Mouse (Mus musculus) spleen, adult 2 months (tissue): Measurements from ENCODE around the gene Wdcp. TPM values are rescaled to one million over a fixed set of nuclear protein-coding genes. Genes with fewer than 3 reads are reported as not detected.
A peak's percentile ranks its signal among the peaks of the same experiment; 100 is the strongest.

Experiments
- DNase-seq, 2 experiments: peaks; one replicate each; pipeline versions ENCODE4 v3.0.0 to v3.0.0-alpha.2; 2012 to 2021; ENCODE audit warnings: low spot score in 2 of 2, low read depth in 1 of 2
- H3K27ac ChIP-seq: fragments of 200-500 bp; 2 replicates; pipeline ENCODE4 v1.5.1; 2012; ENCODE audit warnings: low read length, inconsistent platforms; ENCODE audit not compliant: insufficient read depth
- H3K27me3 ChIP-seq: fragments of 200-500 bp; 2 replicates; pipeline ENCODE4 v1.6.1; 2012; ENCODE audit warnings: mild to moderate bottlenecking, moderate library complexity, low read length, inconsistent platforms; ENCODE audit not compliant: control insufficient read depth, insufficient read depth
- H3K36me3 ChIP-seq: fragments of 200-500 bp; 2 replicates; pipeline ENCODE4 v1.6.1; 2012; ENCODE audit warnings: mild to moderate bottlenecking, low read length, inconsistent platforms; ENCODE audit not compliant: control insufficient read depth, insufficient read depth
- H3K4me1 ChIP-seq: fragments of 200-500 bp; 2 replicates; pipeline ENCODE4 v1.6.1; 2011; ENCODE audit warnings: inconsistent platforms; ENCODE audit not compliant: control insufficient read depth, insufficient read depth, insufficient read length
- H3K4me3 ChIP-seq: fragments of 200-500 bp; 2 replicates; pipeline ENCODE4 v1.5.1; 2011; ENCODE audit warnings: mild to moderate bottlenecking, inconsistent platforms; ENCODE audit not compliant: insufficient read depth, insufficient read length; ENCODE audit errors: extremely low read depth
- CTCF ChIP-seq: fragments of 200-500 bp; IDR thresholded peaks from 2 replicates; pipeline ENCODE4 v1.5.1; 2011; ENCODE audit warnings: mild to moderate bottlenecking, inconsistent platforms; ENCODE audit not compliant: insufficient read depth, insufficient read length, insufficient replicate concordance; ENCODE audit errors: extremely low read depth
- POLR2A ChIP-seq: fragments of 200-500 bp; IDR thresholded peaks from 2 replicates; pipeline ENCODE4 v1.6.1; 2011; ENCODE audit warnings: low read depth, low read length, inconsistent platforms
- WGBS: fragments of 180-500 bp; shearing (Covaris S2); methylation state at CpG from one replicate; pipeline ENCODE4 v1.1.7; 2018; 5-methylcytosine and 5-hydroxymethylcytosine counted together
- polyA plus RNA-seq: library from polyadenylated mRNA; depleted of rRNA; stranded (reverse); fragments of >200 nt; gene quantifications from 2 replicates; pipeline ENCODE4 v1.2.3, GENCODE M21; 2012

The Wdcp gene
- polyA plus RNA-seq, 1 experiment: 5.5 TPM

DNA sequence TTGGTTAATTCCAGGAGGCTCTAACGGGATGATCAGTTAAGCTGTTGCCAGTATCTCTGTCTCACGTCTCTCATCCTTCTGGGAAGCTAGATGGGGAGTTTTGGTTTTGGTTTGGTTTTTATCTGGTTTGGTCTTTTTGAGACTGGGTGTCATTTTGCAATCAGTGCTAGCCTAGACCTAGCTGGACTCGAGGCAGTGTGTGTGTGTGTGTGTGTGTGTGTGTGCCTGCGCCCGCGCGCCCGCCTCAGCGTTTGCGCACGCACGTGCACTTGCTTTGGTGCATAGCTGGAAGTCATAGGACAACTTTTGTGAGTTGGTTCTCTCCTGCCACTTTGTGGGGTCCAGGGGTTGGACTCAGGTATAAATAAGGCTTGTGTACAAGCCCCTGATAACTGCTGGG is 638 bp downstream of the Wdcp start:
- TF ChIP-seq CTCF: no peak
- no peak for TF ChIP-seq POLR2A
- peak in 1 of 2 experiments; percentile 36 for DNase-seq
- Histone ChIP-seq H3K27ac (no peak overlapping the region), H3K4me1 (peaks cover 6% of the 10 kb centered on the region), H3K27me3 (peaks cover 6% of the 10 kb centered on the region), H3K36me3 (no peaks in the 10 kb centered on the region), H3K4me3 (peak overlapping the region; percentile 88)
- WGBS: under 1% methylated on average over 12 of the region's 12 CpGs

GRCm38 (mm10) chr12:4856160-4856559 is 13.1 kb downstream of the Wdcp start:
- 93% methylated on average over 5 of the region's 5 CpGs for WGBS
- H3K4me3 ChIP-seq: no peak overlapping the region
- no peak overlapping the region for H3K27ac ChIP-seq
- TF ChIP-seq POLR2A: no peak
- TF ChIP-seq CTCF: peak; percentile 8; the same call in 1 of the 2 replicates
- no peak for DNase-seq
- H3K36me3 ChIP-seq: peaks cover 3% of the 10 kb centered on the region
- no peaks in the 10 kb centered on the region for H3K4me1 ChIP-seq
- H3K27me3 ChIP-seq: no peaks in the 10 kb centered on the region

DNA sequence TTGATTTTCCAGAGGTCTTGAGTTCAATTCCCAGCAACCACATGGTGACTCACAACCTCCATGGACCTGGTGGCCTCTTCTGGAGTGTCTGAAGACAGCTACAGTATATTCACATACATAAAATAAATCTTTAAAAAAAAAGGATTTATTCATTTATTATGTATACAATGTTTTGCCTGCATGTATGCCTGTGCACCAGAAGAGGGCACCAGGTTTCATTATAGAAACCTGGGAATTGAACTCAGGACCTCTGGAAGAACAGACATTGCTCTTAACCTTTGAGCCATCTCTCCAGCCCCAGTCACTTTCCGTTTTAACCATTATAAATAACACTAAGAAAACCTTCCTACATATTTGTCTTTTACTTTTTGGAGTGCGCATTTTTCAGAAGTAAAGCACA is 13.7 kb downstream of the Wdcp start:
- no peak for TF ChIP-seq CTCF
- no peak for TF ChIP-seq POLR2A
- H3K27ac ChIP-seq: no peak overlapping the region
- H3K4me1 ChIP-seq: no peaks in the 10 kb centered on the region
- no peaks in the 10 kb centered on the region for H3K27me3 ChIP-seq
- DNase-seq: no peak
- 0 out of 2 replicates have a peak, but pooled peaks cover 1% of the 10 kb centered on the region for H3K36me3 ChIP-seq
- WGBS: 94% methylated on average over 2 of the region's 2 CpGs
- H3K4me3 ChIP-seq: no peak overlapping the region

DNA sequence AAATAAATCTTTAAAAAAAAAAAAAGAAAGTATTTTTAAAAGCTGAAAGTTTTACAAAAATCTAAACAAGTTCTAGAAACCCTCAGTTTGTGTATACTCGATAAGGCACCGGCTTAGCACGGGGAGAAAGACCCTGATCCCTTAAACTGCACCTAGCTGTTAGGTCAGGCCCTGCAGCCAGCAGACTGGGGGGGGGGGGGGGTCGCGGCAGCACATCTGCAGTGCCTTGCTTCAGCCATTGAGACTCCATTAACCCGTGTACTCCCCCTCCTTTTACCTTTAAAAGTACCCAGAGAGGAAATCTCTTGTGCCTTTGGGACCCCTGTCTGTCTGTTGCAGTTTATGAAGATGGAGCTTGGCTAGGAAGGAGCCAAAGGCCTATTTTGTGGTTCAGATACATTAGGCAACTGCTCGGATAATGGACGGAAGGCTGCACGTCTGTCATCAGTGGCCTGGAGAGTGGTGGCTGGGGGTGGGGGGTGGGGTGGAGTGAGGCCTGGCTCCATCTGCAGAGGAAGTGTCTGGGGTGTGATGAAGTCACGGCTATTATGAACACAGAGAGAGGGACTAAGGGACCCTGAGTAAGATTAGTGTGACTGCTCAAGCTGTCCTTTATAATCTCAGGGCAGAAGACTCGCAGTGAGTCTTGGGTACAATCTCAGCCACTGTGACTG is 16.3 kb downstream of the Wdcp start:
- H3K36me3 ChIP-seq: no peaks in the 10 kb centered on the region
- TF ChIP-seq CTCF (no peak), POLR2A (no peak)
- no peaks in the 10 kb centered on the region for H3K27me3 ChIP-seq
- 64% methylated on average over 11 of the region's 11 CpGs for WGBS
- H3K27ac ChIP-seq: no peak overlapping the region
- no peak for DNase-seq
- H3K4me3 ChIP-seq: no peak overlapping the region
- no peaks in the 10 kb centered on the region for H3K4me1 ChIP-seq

GRCm38 (mm10) chr12:4862672-4863071 is 19.6 kb downstream of the Wdcp start:
- H3K36me3 ChIP-seq: no peaks in the 10 kb centered on the region
- TF ChIP-seq CTCF (no peak), POLR2A (no peak)
- whole genome bisulfite sequencing: 94% methylated on average over 4 of the region's 4 CpGs

GRCm38 (mm10) chr12:4863654-4864337 is 20.7 kb downstream of the Wdcp start:
- 91% methylated on average over 4 of the region's 4 CpGs for WGBS
- Histone ChIP-seq H3K36me3 (no peaks in the 10 kb centered on the region), H3K27me3 (no peaks in the 10 kb centered on the region), H3K4me1 (no peaks in the 10 kb centered on the region), H3K4me3 (no peak overlapping the region), H3K27ac (no peak overlapping the region)
- no peak for DNase-seq
- no peak for TF ChIP-seq POLR2A
- TF ChIP-seq CTCF: no peak

More at GRCm38 (mm10) chr12:4862672-4863071, 19.6 kb downstream of the Wdcp start:
- Histone ChIP-seq H3K4me3 (no peak overlapping the region), H3K27ac (no peak overlapping the region), H3K4me1 (no peaks in the 10 kb centered on the region), H3K27me3 (no peaks in the 10 kb centered on the region)
- DNase-seq: no peak

- no peak overlapping the region for H3K4me3 ChIP-seq
- no peak for DNase-seq
- H3K27ac ChIP-seq: no peak overlapping the region
- H3K27me3 ChIP-seq: no peaks in the 10 kb centered on the region
- H3K4me1 ChIP-seq: no peaks in the 10 kb centered on the region
- TF ChIP-seq POLR2A (no peak), CTCF (no peak)
- no peaks in the 10 kb centered on the region for H3K36me3 ChIP-seq
- WGBS: 86% methylated on average over 4 of the region's 4 CpGs
Observed at GRCm38 (mm10) chr12:4864338-4864690, 21.2 kb downstream of the Wdcp start.
